Mouse (Mus musculus) ES-Bruce4 (cell line): ENCODE results near the gene Gcgr. TPM values are rescaled to one million over a fixed set of nuclear protein-coding genes. Genes with fewer than 3 reads are reported as not detected.

ENCODE experiments used
- H3K27ac ChIP-seq: 2 replicates; pipeline ENCODE4 v1.5.1; 2012; ENCODE audit warnings: low read length, inconsistent platforms; ENCODE audit not compliant: insufficient read depth
- H3K27me3 ChIP-seq: 2 replicates; pipeline ENCODE4 v1.6.1; 2012; ENCODE audit warnings: mild to moderate bottlenecking, low read length, inconsistent platforms; ENCODE audit not compliant: control insufficient read depth, poor library complexity, insufficient read depth, severe bottlenecking
- H3K36me3 ChIP-seq: 2 replicates; pipeline ENCODE4 v1.6.1; 2012; ENCODE audit warnings: inconsistent platforms, mild to moderate bottlenecking, low read length, moderate library complexity; ENCODE audit not compliant: control insufficient read depth, poor library complexity, insufficient read depth, severe bottlenecking
- H3K4me1 ChIP-seq: one replicate; pipeline ENCODE4 v1.8.1; 2011; ENCODE audit warnings: low read length; ENCODE audit not compliant: control insufficient read depth, insufficient read depth
- H3K4me3 ChIP-seq: 2 replicates; pipeline ENCODE4 v1.5.1; 2011; ENCODE audit warnings: low read depth, mild to moderate bottlenecking, low read length
- H3K9ac ChIP-seq: 2 replicates; pipeline ENCODE4 v1.6.1; 2012; ENCODE audit warnings: low read depth, mild to moderate bottlenecking, inconsistent platforms; ENCODE audit not compliant: poor library complexity, severe bottlenecking
- H3K9me3 ChIP-seq: replicated peaks from 2 replicates; pipeline ENCODE4 v1.6.1; 2012; ENCODE audit warnings: mild to moderate bottlenecking, low read length, inconsistent platforms; ENCODE audit not compliant: control insufficient read depth, poor library complexity, insufficient read depth, severe bottlenecking
- CTCF ChIP-seq: IDR thresholded peaks from one replicate; pipeline ENCODE4 v1.8.1; 2011; ENCODE audit warnings: low read depth, low read length
- EP300 ChIP-seq: IDR thresholded peaks from 2 replicates; pipeline ENCODE4 v1.6.1; 2011; ENCODE audit warnings: low read depth, low read length; ENCODE audit not compliant: insufficient read depth
- POLR2A ChIP-seq: IDR thresholded peaks from one replicate; pipeline ENCODE4 v1.8.1; 2011; ENCODE audit warnings: low read length; ENCODE audit not compliant: insufficient read depth
- polyA plus RNA-seq: library from polyadenylated mRNA; stranded (reverse); fragments of >200 nt; gene quantifications from 2 replicates; pipeline ENCODE4 v1.2.4, GENCODE M21; 2011; ENCODE audit warnings: low read depth; ENCODE audit not compliant: missing spikeins, insufficient read depth, insufficient read length

Gene Gcgr
- polyA plus RNA-seq, 1 experiment = not detected

DNA sequence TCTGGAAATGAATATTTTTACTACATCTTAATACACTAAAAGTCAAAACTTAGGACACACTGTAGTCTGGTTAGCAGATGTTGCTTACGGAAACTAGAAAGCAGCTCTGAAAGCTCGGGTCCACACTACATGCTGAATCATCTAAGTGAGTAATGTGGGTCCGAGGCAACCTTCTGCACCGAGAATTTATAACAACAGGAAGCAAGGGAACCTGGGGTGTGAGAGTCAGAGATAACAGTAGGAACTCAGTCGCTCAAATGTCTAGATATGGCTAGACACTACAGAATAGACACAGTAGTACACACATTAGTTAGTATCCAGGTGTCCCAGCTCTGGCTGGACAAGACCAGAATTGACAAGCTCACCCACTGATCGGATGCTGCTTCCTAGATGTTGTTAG, 58.0 kb downstream of the Gcgr start:
- Histone ChIP-seq H3K27me3 (no peaks in the 10 kb centered on the region), H3K9ac (no peak overlapping the region), H3K36me3 (peaks cover 71% of the 10 kb centered on the region), H3K4me1 (no peaks in the 10 kb centered on the region), H3K27ac (no peak overlapping the region), H3K9me3 (no peaks in the 10 kb centered on the region), H3K4me3 (no peak overlapping the region)
- TF ChIP-seq CTCF (no peak), EP300 (no peak), POLR2A (no peak)

Other genes starting within 250 kb of the Gcgr start
- 2,484 and 2,505 TPM in 2 replicates for gene Actg1, start 182.2 kb upstream of the Gcgr start, polyA plus RNA-seq
- gene Fscn2, start 169.2 kb upstream of the Gcgr start, polyA plus RNA-seq = not detected in 2 replicates
- 13.2 and 15.2 TPM in 2 replicates for gene Faap100, start 151.9 kb upstream of the Gcgr start, polyA plus RNA-seq
- gene Nploc4, start 93.0 kb upstream of the Gcgr start, polyA plus RNA-seq = 66.9 and 77.2 TPM in 2 replicates
- not detected in 2 replicates for gene Tspan10, start 88.1 kb upstream of the Gcgr start, polyA plus RNA-seq
- gene Pde6g, start 77.2 kb upstream of the Gcgr start, polyA plus RNA-seq = 0.93 and 1.0 TPM in 2 replicates
- 5.8 and 6.1 TPM in 2 replicates for gene Oxld1, start 72.6 kb upstream of the Gcgr start, polyA plus RNA-seq
- 15.0 and 16.1 TPM in 2 replicates for gene Ccdc137, start 72.6 kb upstream of the Gcgr start, polyA plus RNA-seq
- 10.7 and 11.0 TPM in 2 replicates for gene Arl16, start 63.1 kb upstream of the Gcgr start, polyA plus RNA-seq
- gene Mrpl12, start 46.1 kb upstream of the Gcgr start, polyA plus RNA-seq = 83.6 and 90.5 TPM in 2 replicates
- 8.3 TPM in 2 replicates for gene Slc25a10, start 38.9 kb upstream of the Gcgr start, polyA plus RNA-seq
- gene Mcrip1, start 19.0 kb downstream of the Gcgr start, polyA plus RNA-seq = 46.4 and 53.4 TPM in 2 replicates
- gene Ppp1r27, start 20.4 kb downstream of the Gcgr start, polyA plus RNA-seq = not detected in 2 replicates
- 326 and 338 TPM in 2 replicates for gene P4hb, start 42.6 kb downstream of the Gcgr start, polyA plus RNA-seq
- gene Arhgdia, start 50.9 kb downstream of the Gcgr start, polyA plus RNA-seq = 269 and 298 TPM in 2 replicates
- gene Alyref, start 67.7 kb downstream of the Gcgr start, polyA plus RNA-seq = 229 and 242 TPM in 2 replicates
- gene Anapc11, start 67.7 kb downstream of the Gcgr start, polyA plus RNA-seq = 84.0 and 100 TPM in 2 replicates
- gene Npb, start 77.8 kb downstream of the Gcgr start, polyA plus RNA-seq = not detected in 2 replicates
- gene Pcyt2, start 87.2 kb downstream of the Gcgr start, polyA plus RNA-seq = 37.0 and 39.6 TPM in 2 replicates
- 10.8 and 11.1 TPM in 2 replicates for gene Sirt7, start 94.5 kb downstream of the Gcgr start, polyA plus RNA-seq
- 48.0 and 53.0 TPM in 2 replicates for gene Mafg, start 102.9 kb downstream of the Gcgr start, polyA plus RNA-seq
- 41.7 and 55.3 TPM in 2 replicates for gene Pycr1, start 113.1 kb downstream of the Gcgr start, polyA plus RNA-seq
- gene Myadml2, start 117.5 kb downstream of the Gcgr start, polyA plus RNA-seq = not detected in 2 replicates
- gene Notum, start 130.5 kb downstream of the Gcgr start, polyA plus RNA-seq = 2.3 and 5.1 TPM in 2 replicates
- 46.5 and 50.8 TPM in 2 replicates for gene Aspscr1, start 142.3 kb downstream of the Gcgr start, polyA plus RNA-seq
- 38.0 and 45.3 TPM in 2 replicates for gene Cenpx, start 183.0 kb downstream of the Gcgr start, polyA plus RNA-seq
- gene Lrrc45, start 183.2 kb downstream of the Gcgr start, polyA plus RNA-seq = 7.3 and 9.8 TPM in 2 replicates
- gene Rac3, start 190.8 kb downstream of the Gcgr start, polyA plus RNA-seq = 16.6 and 20.7 TPM in 2 replicates
- gene Dcxr, start 196.6 kb downstream of the Gcgr start, polyA plus RNA-seq = 54.3 and 68.2 TPM in 2 replicates
- not detected in 2 replicates for gene Cbr2, start 201.4 kb downstream of the Gcgr start, polyA plus RNA-seq
- 56.2 and 85.9 TPM in 2 replicates for gene Hmga1b, start 232.1 kb downstream of the Gcgr start, polyA plus RNA-seq